Mouse (Mus musculus) CD4-positive helper T cell, adult 2 months (primary cell): ENCODE measurements around the gene Rmdn3.

Experiments
- DNase-seq: peaks from one replicate; pipeline ENCODE4 v3.0.0-alpha.2; 2012; ENCODE audit warnings: low read depth, missing footprints, low spot score

Rmdn3 gene

DNA sequence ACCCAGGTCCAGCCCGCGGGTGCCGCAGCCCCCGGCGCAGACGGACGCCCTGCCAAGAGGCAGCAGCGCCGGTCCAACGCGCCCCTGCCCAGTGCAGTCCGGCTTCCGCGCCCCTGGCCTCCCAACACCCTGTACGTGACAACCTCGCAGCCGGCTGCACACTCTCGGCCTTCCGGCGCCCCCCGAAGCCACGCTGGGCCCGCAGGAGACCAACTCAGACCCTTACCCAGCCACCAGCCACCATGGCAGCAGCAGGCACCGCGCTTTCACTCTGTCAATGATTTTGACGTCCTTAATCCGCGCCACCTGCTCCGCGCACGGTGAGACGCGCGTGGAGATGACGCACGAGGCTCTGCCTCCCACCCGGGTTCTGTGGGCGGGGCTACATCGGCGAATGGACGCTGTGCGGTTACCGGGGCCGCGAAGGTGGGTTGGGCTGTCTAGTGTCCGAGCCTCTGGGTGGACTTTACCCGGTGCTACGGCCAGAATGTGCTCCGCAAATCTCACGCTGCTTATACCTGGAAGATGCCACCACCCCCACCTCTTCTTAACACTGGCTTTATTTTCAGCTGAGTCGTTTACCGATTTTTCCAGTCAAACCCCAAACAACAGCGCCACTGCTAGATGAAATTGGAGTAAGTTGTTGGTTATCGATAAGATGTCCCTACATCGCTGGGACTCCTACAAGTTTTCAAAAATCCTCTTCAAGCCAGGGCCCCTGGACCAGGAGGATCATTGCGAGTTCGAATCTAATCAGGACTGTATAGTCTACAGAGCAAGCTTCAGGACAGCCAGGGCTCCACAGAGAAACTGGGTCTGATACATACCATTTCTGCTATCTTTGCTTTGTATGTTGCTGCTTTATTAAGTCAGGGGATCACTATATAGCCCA, at the start of gene Rmdn3:
TSS of gene Rmdn3 (minus strand) at position 354 of the 892 bp plus-strand sequence.
- peak; percentile 95 for DNase-seq

DNA sequence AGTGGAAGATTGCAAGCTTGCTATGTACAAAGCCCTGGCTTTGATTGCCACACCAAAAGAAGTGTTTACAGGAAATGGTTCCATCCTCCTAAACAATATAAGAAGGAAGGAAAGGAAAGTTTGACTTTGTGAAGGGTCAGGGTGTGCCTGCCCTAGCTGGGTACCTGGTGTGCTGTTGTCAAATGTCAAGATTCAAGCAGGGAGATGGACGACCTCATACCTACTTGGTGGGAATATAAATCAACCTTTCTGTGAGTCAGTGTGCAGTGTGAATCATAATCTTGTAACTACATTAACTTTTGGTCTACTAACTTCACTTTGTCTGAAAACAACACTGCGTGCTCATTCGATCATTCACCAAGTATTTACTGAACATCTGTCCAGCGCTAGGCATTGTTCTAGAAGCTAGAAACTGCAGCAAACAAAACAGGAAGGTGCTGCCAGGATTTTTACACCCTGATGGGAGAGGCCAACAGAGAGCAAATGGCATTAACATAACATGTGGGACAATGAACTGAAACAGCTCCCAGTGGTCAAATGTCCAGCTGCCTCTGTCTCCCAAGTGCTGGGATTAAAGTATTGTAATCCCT, 47.1 kb upstream of the Rmdn3 start:
- DNase-seq: no peak

DNA sequence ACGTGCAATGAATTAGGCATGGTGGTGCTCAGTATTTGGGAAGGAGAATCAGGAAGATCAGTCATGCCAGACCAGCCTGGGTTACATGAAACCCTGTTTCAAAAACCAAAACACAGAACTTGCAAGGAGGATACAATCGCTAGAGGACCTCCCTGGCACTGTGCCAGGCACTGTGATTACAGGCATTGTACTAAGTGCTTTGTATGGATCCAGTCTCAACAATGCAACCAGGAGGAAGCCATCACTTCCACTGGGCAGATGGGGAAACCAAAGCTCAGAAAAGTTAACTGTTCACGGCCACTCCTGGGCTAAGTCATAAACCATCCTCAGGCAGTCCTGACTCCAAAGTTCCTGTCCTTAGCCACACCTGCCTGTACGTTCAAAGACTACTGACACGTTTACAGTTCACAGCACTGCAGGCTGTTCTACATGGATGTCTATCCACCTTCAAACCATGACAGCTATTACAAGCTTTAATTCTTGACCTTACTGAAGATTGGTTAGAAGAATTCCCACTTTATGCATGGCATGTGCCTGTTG, 46.1 kb upstream of the Rmdn3 start:
- no peak for DNase-seq

DNA sequence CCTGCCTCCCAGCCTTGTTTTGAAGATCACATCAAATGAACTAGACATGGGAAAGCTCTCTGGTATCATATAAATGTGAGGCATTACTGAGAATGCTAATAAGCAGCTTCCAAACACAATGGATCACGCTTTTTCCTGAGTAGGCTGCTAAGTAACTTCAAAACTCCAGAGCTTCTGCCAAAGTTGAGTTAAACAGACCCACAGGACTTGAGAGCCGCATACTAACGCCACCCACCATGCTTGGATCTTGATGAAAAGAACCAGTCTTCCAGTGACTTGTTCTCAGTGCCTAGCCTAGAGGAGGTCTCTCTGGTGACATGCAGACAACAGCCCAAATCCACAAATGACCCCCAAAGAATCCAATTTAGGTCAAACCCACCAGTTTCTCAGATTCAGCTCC, 42.1 kb upstream of the Rmdn3 start:
- no peak for DNase-seq

DNA sequence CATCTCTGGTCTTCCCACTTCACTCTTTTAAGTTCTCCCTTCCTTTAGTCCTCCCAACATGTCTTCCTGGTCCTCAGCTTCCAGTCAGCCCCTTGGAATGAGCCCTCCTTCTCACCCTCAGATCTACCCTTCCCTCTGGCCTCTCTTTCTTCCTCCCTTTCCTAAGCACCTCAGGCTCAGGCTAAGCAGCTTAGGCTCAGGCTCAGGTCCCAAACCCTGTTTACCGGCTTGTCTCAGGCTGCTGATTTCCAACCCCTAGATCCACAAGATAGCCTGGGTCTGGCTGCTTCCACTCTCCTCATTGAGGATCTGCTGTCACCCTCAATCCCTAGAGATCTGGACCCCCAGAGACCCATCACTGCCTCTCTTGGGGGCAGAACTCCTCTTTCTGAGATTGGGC, 41.2 kb upstream of the Rmdn3 start:
- no peak for DNase-seq

DNA sequence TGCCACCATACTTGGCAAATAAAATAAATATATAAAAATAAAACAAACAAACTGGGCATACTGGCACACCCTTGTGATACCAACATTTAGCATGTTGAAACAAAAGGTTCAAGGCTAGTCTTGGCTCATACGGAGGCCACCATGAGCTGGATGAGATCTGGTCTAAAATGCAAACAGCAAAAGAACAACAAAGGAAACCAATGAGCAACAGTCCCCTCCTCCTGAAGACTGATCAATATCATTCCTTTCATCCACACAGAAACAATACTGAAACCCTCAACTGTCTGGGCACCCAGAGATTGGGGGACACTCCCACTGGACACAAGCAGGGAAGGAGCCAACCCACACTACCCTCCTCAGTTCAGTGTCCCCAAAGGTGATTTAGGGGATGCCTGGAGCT, 40.7 kb upstream of the Rmdn3 start:
- DNase-seq: no peak

DNA sequence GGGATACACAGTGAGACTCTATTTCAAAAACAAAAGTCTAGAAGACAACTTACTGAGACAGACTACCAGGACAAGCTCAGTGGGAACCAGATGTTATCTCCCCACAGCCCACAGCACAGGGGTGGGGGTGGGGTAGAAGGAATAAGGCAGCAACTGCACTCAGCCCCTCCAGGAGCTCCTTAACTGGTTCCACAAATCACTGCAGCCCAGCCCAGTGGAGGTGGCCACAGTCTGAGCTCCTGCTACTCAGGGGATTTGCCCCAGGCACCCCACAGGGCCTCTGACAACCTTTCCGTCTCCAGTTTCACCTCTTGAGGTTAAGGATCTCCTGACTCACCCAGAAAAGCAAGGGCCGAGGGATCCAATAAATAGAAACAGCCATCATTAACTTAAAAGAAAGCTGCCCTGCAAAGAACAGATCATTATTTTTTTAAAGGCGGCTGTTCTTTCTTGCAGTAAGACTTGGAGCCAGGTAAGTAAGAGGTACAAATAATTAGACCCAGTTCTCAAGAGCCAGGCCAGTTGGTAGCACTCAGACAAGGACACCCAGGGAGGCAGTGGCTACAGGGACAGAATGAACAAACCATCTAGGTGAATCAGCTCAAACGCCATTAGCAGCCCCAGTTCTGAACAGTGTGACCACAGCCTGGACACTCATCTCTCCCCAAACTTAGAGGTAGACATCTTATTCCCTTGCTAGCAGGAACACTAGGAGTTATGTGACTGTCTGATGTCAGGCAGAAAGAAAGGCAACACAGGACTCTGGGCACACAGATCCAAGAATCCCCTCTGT, 39.7 kb upstream of the Rmdn3 start:
- peak; percentile 14 for DNase-seq

DNA sequence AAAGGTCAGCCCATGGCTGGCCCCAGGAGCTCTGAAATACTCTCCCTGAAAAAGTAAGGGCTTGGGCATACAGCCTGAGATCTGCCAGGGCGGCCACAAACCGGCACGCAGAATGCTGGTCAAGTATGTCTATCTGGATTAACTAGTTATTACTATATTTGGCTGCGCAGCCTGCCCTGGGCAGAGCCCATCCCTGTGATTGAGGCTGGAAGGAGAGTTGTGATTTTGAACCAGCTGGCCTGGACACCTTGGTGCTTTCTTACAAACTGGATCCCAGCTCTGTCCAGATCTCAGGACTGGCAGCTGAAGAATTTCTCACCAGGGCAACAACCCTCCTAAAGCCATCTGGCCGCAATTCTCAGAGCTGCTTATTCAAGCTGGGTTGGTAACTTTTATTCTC, 37.3 kb upstream of the Rmdn3 start:
- no peak for DNase-seq

DNA sequence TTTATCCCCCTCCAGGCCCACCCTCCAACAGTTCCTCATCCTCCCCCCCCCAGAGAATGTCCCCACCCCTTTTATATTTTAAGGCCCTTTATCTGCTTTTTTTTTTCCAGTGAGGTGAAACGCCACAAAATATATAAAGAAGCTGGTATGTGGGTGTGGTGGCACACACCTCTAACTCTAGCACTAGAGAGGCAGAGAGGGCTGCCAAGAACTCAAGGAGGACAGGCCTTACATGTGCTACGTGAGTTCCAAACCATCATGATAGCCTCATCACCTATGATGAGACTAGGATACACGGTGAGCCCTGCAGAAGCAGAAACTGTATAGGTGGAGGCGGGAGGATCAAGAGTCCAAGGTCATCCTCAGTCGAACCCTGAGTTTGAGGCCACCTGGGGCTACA, 34.1 kb upstream of the Rmdn3 start:
- DNase-seq: no peak

DNA sequence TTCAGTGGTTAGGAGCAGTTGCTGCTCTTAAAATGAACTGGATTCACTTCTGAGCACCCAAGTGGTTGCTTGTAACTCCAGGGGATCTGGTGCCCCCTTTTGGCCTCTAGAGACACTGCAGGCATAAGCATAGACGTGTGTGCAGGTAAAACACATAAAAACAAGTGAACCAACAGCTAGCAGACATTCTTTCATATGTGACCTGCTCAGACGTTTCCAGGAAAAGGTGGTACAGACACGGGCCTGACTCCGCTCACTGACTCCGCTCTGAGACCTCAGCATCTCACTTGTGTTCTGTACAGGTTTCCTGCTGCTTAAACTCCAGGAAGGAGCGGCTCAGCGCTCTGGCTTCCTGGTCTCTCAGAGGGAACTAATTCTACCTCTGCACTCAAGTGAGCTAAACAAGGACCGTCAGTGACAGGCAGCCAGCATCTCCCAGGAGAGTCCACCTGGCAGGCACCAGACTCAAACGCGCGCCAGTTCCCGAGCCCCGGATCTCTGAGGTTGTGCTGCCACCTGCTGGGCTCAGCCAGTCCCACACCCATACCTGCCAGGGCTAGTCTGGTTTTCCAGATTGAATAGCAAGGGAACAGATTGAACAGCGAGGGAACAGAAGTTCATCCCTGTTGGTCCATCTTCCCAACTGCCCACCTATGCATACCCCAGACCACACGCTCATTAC, 32.3 kb upstream of the Rmdn3 start:
- DNase-seq: peak; percentile 81

DNA sequence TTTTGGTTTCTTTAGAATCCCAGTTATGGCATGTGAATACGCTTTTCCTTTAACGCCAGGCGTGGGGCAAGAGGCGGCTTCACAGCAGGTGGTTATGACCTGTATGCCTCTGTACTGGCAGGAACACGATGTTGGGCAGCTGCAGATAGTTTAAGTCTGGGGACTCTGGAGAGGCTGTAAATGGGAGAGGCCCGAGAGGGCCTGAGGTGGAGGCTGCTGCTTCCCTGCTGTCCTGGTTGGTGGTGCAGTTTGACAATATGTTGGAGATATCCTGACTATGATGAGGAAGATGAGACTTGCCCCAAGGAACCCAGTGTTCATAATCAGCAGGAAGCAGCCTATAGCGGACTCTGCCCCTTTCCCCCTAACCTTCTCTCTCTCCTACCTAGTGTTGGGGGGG, 26.1 kb upstream of the Rmdn3 start:
- no peak for DNase-seq

DNA sequence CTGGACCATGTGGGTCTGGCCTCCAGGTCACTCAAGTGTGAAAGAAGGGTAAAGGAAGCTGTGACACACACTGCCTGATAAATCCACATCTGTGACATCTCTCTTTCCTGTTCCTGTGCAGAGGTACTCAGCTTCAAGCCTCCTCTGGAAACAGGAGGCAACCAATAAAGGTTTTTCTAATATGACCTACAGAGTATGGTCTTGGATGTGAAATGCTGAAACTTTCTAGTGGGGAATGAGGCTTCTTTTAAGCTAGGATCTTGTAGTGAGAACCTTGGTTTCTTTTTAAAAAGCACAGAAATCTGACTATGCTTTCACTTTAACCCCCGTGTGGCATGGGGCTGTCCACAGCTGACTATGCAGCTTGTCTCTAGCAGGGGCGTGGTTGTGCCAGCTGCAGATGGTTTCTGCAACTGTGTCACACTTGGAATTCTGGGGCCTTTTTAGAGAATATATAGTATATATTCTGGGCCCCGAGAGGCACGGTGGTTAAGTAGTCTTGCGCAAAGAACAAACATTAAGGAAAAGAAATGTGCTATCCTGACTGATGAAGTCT, 20.6 kb upstream of the Rmdn3 start:
- DNase-seq: no peak

DNA sequence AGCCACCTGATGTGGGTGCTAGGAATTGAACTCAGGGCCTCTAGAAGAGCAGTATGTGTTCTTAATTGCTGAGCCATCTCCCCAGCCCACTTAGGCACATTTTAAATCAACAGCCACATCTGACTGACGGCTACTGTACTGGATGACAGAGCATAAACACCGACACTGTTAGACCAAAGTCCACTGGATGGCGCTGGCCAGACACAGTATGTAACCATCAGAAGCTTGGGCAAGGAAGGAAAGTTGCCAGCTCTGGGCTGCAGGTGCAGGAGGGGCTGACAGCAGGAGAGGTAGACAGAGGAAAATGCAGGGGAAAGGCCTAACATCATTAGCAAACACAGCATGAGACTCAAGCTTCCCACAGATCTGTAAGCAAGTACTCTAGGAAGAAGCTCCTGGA, 19.9 kb upstream of the Rmdn3 start:
- DNase-seq: no peak

DNA sequence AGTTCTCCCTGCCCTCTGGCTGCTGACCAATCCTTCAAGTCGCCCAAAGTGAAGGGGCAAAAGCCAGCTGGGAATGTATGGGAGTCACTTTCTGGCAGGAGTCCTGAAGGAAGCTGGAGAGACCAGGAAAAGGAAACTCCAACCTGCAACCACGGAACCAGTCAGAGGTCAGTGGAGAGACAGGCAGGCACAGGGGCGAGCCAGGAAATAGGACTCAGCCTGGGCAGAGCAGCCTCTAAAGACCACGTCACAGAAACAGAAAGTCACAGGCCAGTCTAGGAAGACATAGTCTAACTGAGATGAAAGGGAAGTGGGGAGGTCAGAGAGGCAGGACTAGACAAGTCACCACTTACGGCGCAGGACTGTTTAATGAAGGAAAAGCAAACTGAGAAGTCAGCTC, 18.8 kb upstream of the Rmdn3 start:
- DNase-seq: no peak

DNA sequence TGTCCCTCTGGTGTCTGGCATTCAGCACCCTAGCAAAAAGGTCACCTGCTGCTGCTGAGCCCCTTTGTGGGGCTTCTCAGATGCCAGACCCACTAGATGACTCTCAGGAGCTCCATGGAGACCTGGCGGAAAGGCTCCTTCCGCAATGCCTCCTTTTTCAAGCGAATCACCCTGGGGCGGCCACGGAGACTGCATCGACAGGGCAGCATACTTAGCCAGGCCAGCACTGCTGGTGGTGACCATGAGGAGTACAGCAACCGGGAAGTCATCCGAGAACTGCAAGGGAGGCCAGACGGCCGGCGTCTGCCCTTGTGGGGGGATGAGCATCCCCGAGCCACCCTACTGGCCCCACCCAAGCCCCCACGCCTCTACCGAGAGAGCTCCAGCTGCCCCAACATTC, 18.0 kb upstream of the Rmdn3 start:
- no peak for DNase-seq

DNA sequence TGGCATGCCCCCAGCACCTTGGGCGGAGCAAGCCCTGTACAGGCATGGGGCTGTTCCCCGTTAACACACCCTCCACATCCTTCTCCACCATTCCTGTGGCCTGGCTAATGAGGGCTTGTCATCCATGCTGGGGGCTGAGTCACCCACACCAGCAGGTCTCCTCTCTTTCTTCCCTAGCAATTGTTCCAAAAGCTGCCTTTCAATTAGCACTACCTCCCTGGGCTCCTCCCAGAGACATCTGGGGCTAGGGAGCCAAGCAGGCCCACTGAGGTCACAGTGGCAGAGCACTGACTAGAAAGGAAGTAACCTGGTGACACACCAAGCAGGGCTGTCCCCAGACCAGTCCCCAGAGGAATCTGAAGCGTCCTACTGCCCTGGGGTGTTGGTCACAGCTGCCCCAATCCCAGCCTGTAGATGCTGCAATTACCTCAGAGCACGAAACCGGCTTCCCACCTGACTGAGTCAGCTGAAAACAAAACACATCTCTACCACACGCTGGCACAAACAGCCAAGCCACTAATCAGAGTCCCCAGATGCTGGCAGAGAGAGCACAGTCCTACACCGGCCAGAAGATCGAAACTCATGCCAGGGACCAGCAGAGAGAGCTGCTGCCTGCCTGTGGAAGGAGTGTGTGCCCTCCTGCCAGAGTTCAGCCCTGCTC, 17.3 kb upstream of the Rmdn3 start, which contains the start of gene Gm14137:
TSS of gene Gm14137 (plus strand) at position 519 of the 661 bp plus-strand sequence.
- DNase-seq: no peak

DNA sequence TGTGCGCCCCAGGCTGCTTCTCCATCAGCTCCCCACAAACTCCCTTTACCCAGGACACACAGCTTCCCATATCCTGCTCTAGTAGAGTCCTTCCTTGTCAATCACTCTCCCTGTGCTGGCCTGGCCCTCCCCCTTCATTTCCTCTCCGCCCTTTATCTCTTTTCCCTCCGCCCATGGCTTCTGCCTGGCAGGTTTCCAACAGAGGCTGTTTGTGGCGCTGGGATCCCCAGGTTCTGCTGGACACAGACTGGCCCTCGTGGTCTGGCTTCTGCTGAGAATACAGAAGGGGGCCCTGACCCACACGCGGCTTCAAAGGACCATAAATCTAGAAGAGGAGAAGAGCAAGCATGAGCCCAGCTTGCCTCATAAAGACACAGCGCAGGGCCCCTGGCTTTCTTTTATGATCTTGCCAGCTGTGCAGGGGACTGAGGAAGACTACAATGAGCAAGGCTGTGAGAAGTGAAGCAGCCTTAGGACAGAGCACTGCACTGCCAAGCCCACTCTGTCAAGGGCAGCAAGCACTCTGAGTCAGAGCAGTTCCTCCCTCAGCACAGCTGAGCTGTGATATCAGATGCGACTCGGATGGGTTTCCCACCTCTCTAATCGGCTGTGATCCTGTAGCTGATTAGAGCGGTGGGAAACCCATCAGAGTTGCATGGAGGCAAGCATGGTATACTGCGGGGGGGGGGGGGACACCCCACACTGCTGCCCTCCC, 16.2 kb upstream of the Rmdn3 start:
- DNase-seq: no peak

DNA sequence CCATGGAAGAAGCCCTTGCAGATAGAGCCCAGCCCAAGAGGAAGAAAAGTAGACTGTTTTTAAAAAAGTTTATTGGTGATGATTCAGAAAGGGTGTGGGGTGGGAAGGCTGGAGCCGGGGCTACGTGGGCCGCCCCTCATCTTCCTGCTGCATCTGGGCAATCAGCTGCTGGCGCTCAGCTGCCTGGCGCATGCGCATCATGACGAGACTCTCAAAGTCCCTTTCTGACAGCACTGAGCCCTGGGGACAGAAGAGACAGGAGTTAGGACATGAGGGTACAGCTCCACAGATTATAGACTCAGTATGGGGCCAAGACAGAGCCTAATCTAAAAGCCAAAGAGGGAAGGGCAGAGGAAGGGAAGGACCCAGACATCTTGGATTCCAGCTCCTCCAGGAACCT, 15.6 kb upstream of the Rmdn3 start:
- DNase-seq: no peak

DNA sequence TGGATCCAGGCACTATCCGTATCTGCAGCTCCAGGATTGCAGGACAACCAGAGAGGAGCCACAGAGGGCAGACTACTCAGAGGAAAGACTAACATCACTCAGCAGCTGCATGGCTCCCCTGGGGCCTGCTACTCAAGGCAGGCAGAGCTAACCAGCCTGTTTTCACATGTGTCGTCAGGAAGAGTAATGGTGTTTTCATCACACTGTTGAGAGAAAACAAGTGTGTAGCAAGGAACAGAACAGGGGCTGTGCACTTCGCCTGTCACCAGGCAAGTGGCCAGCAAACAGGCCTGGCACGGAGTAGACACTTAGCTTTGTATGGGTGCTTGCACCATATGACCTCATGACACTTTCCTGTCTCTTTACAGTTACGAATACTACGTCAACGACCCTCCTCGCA, 14.7 kb upstream of the Rmdn3 start:
- no peak for DNase-seq

DNA sequence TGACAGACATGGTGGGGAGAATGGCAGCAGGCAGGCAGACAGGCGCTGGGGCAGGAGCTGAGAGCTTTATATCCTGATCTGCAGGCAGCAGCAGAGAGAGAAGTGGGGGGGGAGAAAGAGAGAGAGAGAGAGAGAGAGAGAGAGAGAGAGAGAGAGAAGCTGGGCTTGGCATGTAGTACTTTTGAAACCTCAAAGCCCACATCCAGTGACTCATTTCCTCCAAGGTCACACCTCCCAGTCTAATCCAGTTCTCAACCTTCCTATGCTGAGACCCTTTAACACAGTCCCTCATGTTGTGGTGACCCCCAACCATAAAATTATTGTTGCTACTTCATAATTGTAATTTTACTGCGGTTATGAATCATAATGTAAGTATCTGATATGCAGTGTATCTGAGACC, 13.4 kb upstream of the Rmdn3 start:
- DNase-seq: no peak
